Mouse (Mus musculus): ENCODE measurements around the gene Mvb12b.

Mvb12b gene

GRCm38 (mm10) chr2:33808032-33808431, 79.7 kb downstream of the Mvb12b start:
- no peak for DNase-seq

GRCm38 (mm10) chr2:33805640-33806039, 82.1 kb downstream of the Mvb12b start:
- no peak for DNase-seq

- no peak for DNase-seq
Observed at GRCm38 (mm10) chr2:33803717-33804214, 84.0 kb downstream of the Mvb12b start.

- DNase-seq = peak; percentile 39
Observed at GRCm38 (mm10) chr2:33803083-33803615, 84.6 kb downstream of the Mvb12b start.

GRCm38 (mm10) chr2:33801760-33802159, 86.0 kb downstream of the Mvb12b start:
- DNase-seq = no peak

GRCm38 (mm10) chr2:33801336-33801735, 86.4 kb downstream of the Mvb12b start:
- DNase-seq = no peak

- no peak for DNase-seq
Observed at GRCm38 (mm10) chr2:33800221-33800620, 87.5 kb downstream of the Mvb12b start.

GRCm38 (mm10) chr2:33795716-33796472, 91.9 kb downstream of the Mvb12b start:
- DNase-seq = no peak

GRCm38 (mm10) chr2:33795001-33795580, 92.7 kb downstream of the Mvb12b start:
- DNase-seq = no peak

GRCm38 (mm10) chr2:33794483-33794882, 93.3 kb downstream of the Mvb12b start:
- peak; percentile 67 for DNase-seq

GRCm38 (mm10) chr2:33790301-33790700, 97.4 kb downstream of the Mvb12b start:
- no peak for DNase-seq

GRCm38 (mm10) chr2:33789732-33790131, 98.0 kb downstream of the Mvb12b start:
- no peak for DNase-seq

GRCm38 (mm10) chr2:33789279-33789678, 98.5 kb downstream of the Mvb12b start:
- no peak for DNase-seq

- no peak for DNase-seq
Observed at GRCm38 (mm10) chr2:33788851-33789250, 98.9 kb downstream of the Mvb12b start.

GRCm38 (mm10) chr2:33788131-33788530, 99.6 kb downstream of the Mvb12b start:
- DNase-seq = no peak

- no peak for DNase-seq
Observed at GRCm38 (mm10) chr2:33786064-33786463, 101.7 kb downstream of the Mvb12b start.

- DNase-seq = no peak
Observed at GRCm38 (mm10) chr2:33785596-33785995, 102.2 kb downstream of the Mvb12b start.

GRCm38 (mm10) chr2:33784721-33785120, 103.0 kb downstream of the Mvb12b start:
- no peak for DNase-seq

- no peak for DNase-seq
Observed at GRCm38 (mm10) chr2:33783419-33783818, 104.3 kb downstream of the Mvb12b start.

- DNase-seq = no peak
Observed at GRCm38 (mm10) chr2:33781655-33782400, 105.9 kb downstream of the Mvb12b start.

- no peak for DNase-seq
Observed at GRCm38 (mm10) chr2:33778466-33778865, 109.3 kb downstream of the Mvb12b start.

- DNase-seq = no peak
Observed at GRCm38 (mm10) chr2:33777051-33777450, 110.7 kb downstream of the Mvb12b start.

GRCm38 (mm10) chr2:33774884-33775283, 112.9 kb downstream of the Mvb12b start:
- DNase-seq = no peak
